Mouse (Mus musculus) kidney, adult 2 months (tissue): ENCODE data around the gene Aes.

Source experiments
- CTCF ChIP-seq: fragments of 200-500 bp; conservative IDR thresholded peaks from 2 replicates; pipeline ENCODE4 v1.5.1; 2011; ENCODE audit warnings: low read depth, mild to moderate bottlenecking, control low read depth, low read length, moderate library complexity, mixed read lengths; ENCODE audit not compliant: insufficient read depth, insufficient read length
- POLR2A ChIP-seq: fragments of 200-500 bp; IDR thresholded peaks from one replicate; pipeline ENCODE4 v1.6.1; 2011; ENCODE audit warnings: low read depth, low read length, control low read depth

- no peak for TF ChIP-seq CTCF
- TF ChIP-seq POLR2A = no peak
These were observed 10.3 kb upstream of the Aes start for GRCm38 (mm10) chr10:81548944-81549343.
